Mouse (Mus musculus) G1E (cell line): ENCODE measurements around the gene S1pr5.

Experiments
- CTCF ChIP-seq: IDR thresholded peaks from 2 replicates; pipeline ENCODE4 v1.5.1; 2012; ENCODE audit warnings: low read depth, low read length, inconsistent platforms, mixed read lengths
- GATA1 ChIP-seq: IDR thresholded peaks from 2 replicates; pipeline ENCODE4 v1.6.1; 2012; ENCODE audit warnings: borderline replicate concordance, low read length, inconsistent platforms, mixed read lengths
- POLR2AphosphoS5 ChIP-seq: IDR thresholded peaks from 2 replicates; pipeline ENCODE4 v1.6.1; 2012; ENCODE audit warnings: low read depth, low read length, inconsistent platforms; ENCODE audit not compliant: insufficient replicate concordance
- TAL1 ChIP-seq: conservative IDR thresholded peaks from 2 replicates; pipeline ENCODE4 v1.6.1; 2012; ENCODE audit warnings: low read depth, low read length, inconsistent platforms, mixed read lengths

GRCm38 (mm10) chr9:21238733-21239464, 9.3 kb downstream of the S1pr5 start, which contains the start of gene Keap1:
- no peak for TF ChIP-seq CTCF
- TF ChIP-seq GATA1: no peak
- TF ChIP-seq POLR2AphosphoS5: no peak
- TF ChIP-seq TAL1: no peak
